Mouse (Mus musculus): Measurements from ENCODE around the gene B4galt4. TPM values are rescaled to one million over a fixed set of nuclear protein-coding genes. Genes with fewer than 3 reads are reported as not detected.
A peak's percentile ranks its signal among the peaks of the same experiment; 100 is the strongest.

B4galt4 gene
- polyA plus RNA-seq, 1 experiment from 2014 or later: 21.2 TPM

GRCm38 (mm10) chr16:38772906-38773496, 30.9 kb downstream of the B4galt4 start:
- Histone ChIP-seq H3K4me2 (replicated peaks; ENCODE audit: low read depth) (peak overlapping the region; percentile 39), H3K4me1 (replicated peaks; ENCODE audit: control insufficient read depth, insufficient read depth, low read length) (peaks cover 11% of the 10 kb centered on the region; the same call in 1 of the 2 replicates), H3K27me3 (replicated peaks; ENCODE audit: control insufficient read depth, insufficient read depth, low read length) (no peaks in the 10 kb centered on the region), H3K4me3 (ENCODE audit: low read depth, low read length) (no peak overlapping the region), H3K36me3 (ENCODE audit: control insufficient read depth, insufficient read depth) (peaks cover 11% of the 10 kb centered on the region), H3K9ac (ENCODE audit: low read depth, low read length) (no peak overlapping the region), H3K27ac (ENCODE audit: low read depth, low read length) (peak overlapping the region; percentile 41; the same call in 1 of the 2 replicates), H3K9me3 (ENCODE audit: control insufficient read depth) (no peaks in the 10 kb centered on the region)
- TF ChIP-seq CTCF (IDR thresholded peaks at IDR 0.05; ENCODE audit: low read depth): no peak
- WGBS: 9% methylated on average over 12 of the region's 12 CpGs
- peak; percentile 55 for ATAC-seq

- H3K4me1 ChIP-seq (replicated peaks; ENCODE audit: control insufficient read depth, insufficient read depth, low read length): peaks cover 6% of the 10 kb centered on the region; the same call in 1 of the 2 replicates
- H3K4me3 ChIP-seq (ENCODE audit: low read depth, low read length): no peak overlapping the region
- H3K27me3 ChIP-seq (replicated peaks; ENCODE audit: control insufficient read depth, insufficient read depth, low read length): no peaks in the 10 kb centered on the region
- no peak overlapping the region for H3K9ac ChIP-seq (ENCODE audit: low read depth, low read length)
- 34% methylated on average over 7 of the region's 7 CpGs for WGBS
- H3K4me2 ChIP-seq (replicated peaks; ENCODE audit: low read depth): peak overlapping the region; percentile 13; the same call in 1 of the 2 replicates
- TF ChIP-seq CTCF (IDR thresholded peaks at IDR 0.05; ENCODE audit: low read depth): no peak
- peak; percentile 88 for ATAC-seq
- no peaks in the 10 kb centered on the region for H3K9me3 ChIP-seq (ENCODE audit: control insufficient read depth)
- no peaks in the 10 kb centered on the region for H3K36me3 ChIP-seq (ENCODE audit: control insufficient read depth, insufficient read depth)
- peak overlapping the region; percentile 65; the same call in 1 of the 2 replicates for H3K27ac ChIP-seq (ENCODE audit: low read depth, low read length)
Observed at GRCm38 (mm10) chr16:38774964-38775746, 33.1 kb downstream of the B4galt4 start.

GRCm38 (mm10) chr16:38776342-38776741, 34.3 kb downstream of the B4galt4 start:
- H3K4me2 ChIP-seq (replicated peaks; ENCODE audit: low read depth): no peak overlapping the region
- TF ChIP-seq CTCF (IDR thresholded peaks at IDR 0.05; ENCODE audit: low read depth): peak; percentile 50
- 0 out of 2 replicates have a peak, but pooled peaks cover 5% of the 10 kb centered on the region for H3K4me1 ChIP-seq (replicated peaks; ENCODE audit: control insufficient read depth, insufficient read depth, low read length)
- H3K4me3 ChIP-seq (ENCODE audit: low read depth, low read length): no peak overlapping the region
- no peak overlapping the region for H3K27ac ChIP-seq (ENCODE audit: low read depth, low read length)
- H3K9me3 ChIP-seq (ENCODE audit: control insufficient read depth): no peaks in the 10 kb centered on the region
- 61% methylated on average over 6 of the region's 6 CpGs for WGBS
- H3K9ac ChIP-seq (ENCODE audit: low read depth, low read length): no peak overlapping the region
- H3K36me3 ChIP-seq (ENCODE audit: control insufficient read depth, insufficient read depth): no peaks in the 10 kb centered on the region
- H3K27me3 ChIP-seq (replicated peaks; ENCODE audit: control insufficient read depth, insufficient read depth, low read length): no peaks in the 10 kb centered on the region
- ATAC-seq: no peak

GRCm38 (mm10) chr16:38780960-38781572, 39.0 kb downstream of the B4galt4 start:
- 58% methylated on average over 7 of the region's 7 CpGs for WGBS
- H3K36me3 ChIP-seq (ENCODE audit: control insufficient read depth, insufficient read depth): no peaks in the 10 kb centered on the region
- no peak for TF ChIP-seq CTCF (IDR thresholded peaks at IDR 0.05; ENCODE audit: low read depth)
- 0 out of 2 replicates have a peak, but pooled peaks cover 2% of the 10 kb centered on the region for H3K27me3 ChIP-seq (replicated peaks; ENCODE audit: control insufficient read depth, insufficient read depth, low read length)
- H3K9me3 ChIP-seq (ENCODE audit: control insufficient read depth): no peaks in the 10 kb centered on the region
- no peaks in the 10 kb centered on the region; the same call in 1 of the 2 replicates for H3K4me1 ChIP-seq (replicated peaks; ENCODE audit: control insufficient read depth, insufficient read depth, low read length)
- H3K4me3 ChIP-seq (ENCODE audit: low read depth, low read length): no peak overlapping the region
- H3K9ac ChIP-seq (ENCODE audit: low read depth, low read length): no peak overlapping the region
- H3K4me2 ChIP-seq (replicated peaks; ENCODE audit: low read depth): no peak overlapping the region
- no peak overlapping the region for H3K27ac ChIP-seq (ENCODE audit: low read depth, low read length)
- ATAC-seq: peak; percentile 63

GRCm38 (mm10) chr16:38781946-38782345, 39.9 kb downstream of the B4galt4 start:
- H3K4me2 ChIP-seq (replicated peaks; ENCODE audit: low read depth): no peak overlapping the region
- 58% methylated on average over 2 of the region's 2 CpGs for whole genome bisulfite sequencing
- TF ChIP-seq CTCF (IDR thresholded peaks at IDR 0.05; ENCODE audit: low read depth): no peak
- ATAC-seq: no peak
- H3K9ac ChIP-seq (ENCODE audit: low read depth, low read length): no peak overlapping the region
- no peaks in the 10 kb centered on the region for H3K36me3 ChIP-seq (ENCODE audit: control insufficient read depth, insufficient read depth)
- H3K9me3 ChIP-seq (ENCODE audit: control insufficient read depth): no peaks in the 10 kb centered on the region
- H3K27ac ChIP-seq (ENCODE audit: low read depth, low read length): no peak overlapping the region
- H3K4me1 ChIP-seq (replicated peaks; ENCODE audit: control insufficient read depth, insufficient read depth, low read length): no peaks in the 10 kb centered on the region; the same call in 1 of the 2 replicates
- H3K4me3 ChIP-seq (ENCODE audit: low read depth, low read length): no peak overlapping the region
- 0 out of 2 replicates have a peak, but pooled peaks cover 2% of the 10 kb centered on the region for H3K27me3 ChIP-seq (replicated peaks; ENCODE audit: control insufficient read depth, insufficient read depth, low read length)

- H3K9ac ChIP-seq (ENCODE audit: low read depth, low read length): no peak overlapping the region
- no peak overlapping the region for H3K27ac ChIP-seq (ENCODE audit: low read depth, low read length)
- no peaks in the 10 kb centered on the region for H3K9me3 ChIP-seq (ENCODE audit: control insufficient read depth)
- H3K4me1 ChIP-seq (replicated peaks; ENCODE audit: control insufficient read depth, insufficient read depth, low read length): no peaks in the 10 kb centered on the region; the same call in 1 of the 2 replicates
- H3K36me3 ChIP-seq (ENCODE audit: control insufficient read depth, insufficient read depth): no peaks in the 10 kb centered on the region
- TF ChIP-seq CTCF (IDR thresholded peaks at IDR 0.05; ENCODE audit: low read depth): no peak
- 52% methylated on average over 2 of the region's 2 CpGs for WGBS
- 0 out of 2 replicates have a peak, but pooled peaks cover 2% of the 10 kb centered on the region for H3K27me3 ChIP-seq (replicated peaks; ENCODE audit: control insufficient read depth, insufficient read depth, low read length)
- H3K4me3 ChIP-seq (ENCODE audit: low read depth, low read length): no peak overlapping the region
- H3K4me2 ChIP-seq (replicated peaks; ENCODE audit: low read depth): no peak overlapping the region
- ATAC-seq: no peak
Observed at GRCm38 (mm10) chr16:38782524-38783067, 40.5 kb downstream of the B4galt4 start.
